Mouse (Mus musculus): ENCODE measurements around the gene Gdi1.

DNA sequence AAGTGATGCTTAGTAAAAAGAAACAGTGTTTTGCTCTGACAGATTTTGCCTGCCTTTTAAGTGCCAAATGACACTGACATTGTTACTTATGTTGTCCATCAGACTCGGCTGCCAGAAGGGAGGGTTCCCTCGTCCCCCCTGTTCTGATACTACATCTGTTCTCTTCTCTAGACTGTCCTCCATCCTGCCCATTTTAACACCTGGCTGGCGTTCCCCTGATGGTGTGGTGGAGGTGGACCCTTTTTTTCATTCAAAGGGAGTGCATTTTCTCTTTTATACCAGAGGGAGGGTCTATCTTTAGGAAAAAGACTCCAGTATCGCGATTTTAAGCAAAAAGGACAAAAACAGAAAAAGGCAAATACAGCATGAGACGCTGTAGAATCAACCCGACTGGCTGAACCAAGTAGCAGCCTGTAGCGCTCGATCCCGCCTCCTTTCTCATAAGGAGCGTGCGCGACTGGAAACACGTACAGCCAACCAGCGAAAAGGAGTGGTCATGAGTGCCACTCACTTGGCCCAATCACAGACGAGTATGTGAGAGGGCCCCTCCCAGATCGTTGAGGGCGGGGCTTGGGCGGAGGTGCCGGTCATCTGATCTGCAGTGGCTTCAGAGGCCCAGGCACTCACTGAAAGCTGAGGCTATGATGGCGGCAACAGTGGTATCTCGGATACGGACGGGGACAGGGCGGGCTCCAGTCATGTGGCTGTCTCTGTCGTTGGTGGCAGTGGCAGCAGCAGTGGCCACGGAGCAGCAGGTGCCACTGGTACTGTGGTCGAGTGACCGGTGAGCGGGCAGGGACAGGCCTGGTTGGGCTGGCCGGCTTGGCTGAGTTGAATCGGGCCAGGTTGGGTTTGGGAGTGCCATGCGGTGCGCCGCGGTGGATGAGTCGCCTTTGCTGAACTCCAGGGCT lies 8.0 kb upstream of the Gdi1 start, which contains the start of gene Atp6ap1:
- no peak for TF ChIP-seq CTCF (IDR thresholded peaks at IDR 0.05; ENCODE audit: low read depth)
- TF ChIP-seq EP300 (IDR thresholded peaks at IDR 0.05; ENCODE audit: low read depth): no peak

Measured in liver, embryonic 14.5 days (tissue).